Mouse (Mus musculus): Measurements from ENCODE around the gene Fbl.
"Not testable (repeated sequence)": the region's sequence is repeated elsewhere in the genome, so short reads cannot be mapped to it uniquely, and the experiment has no call there.

Gene Fbl

GRCm38 (mm10) chr7:28191903-28192302 is 22.4 kb downstream of the Fbl start:
- DNase-seq (ENCODE audit: extremely low spot score), result no peak

DNA sequence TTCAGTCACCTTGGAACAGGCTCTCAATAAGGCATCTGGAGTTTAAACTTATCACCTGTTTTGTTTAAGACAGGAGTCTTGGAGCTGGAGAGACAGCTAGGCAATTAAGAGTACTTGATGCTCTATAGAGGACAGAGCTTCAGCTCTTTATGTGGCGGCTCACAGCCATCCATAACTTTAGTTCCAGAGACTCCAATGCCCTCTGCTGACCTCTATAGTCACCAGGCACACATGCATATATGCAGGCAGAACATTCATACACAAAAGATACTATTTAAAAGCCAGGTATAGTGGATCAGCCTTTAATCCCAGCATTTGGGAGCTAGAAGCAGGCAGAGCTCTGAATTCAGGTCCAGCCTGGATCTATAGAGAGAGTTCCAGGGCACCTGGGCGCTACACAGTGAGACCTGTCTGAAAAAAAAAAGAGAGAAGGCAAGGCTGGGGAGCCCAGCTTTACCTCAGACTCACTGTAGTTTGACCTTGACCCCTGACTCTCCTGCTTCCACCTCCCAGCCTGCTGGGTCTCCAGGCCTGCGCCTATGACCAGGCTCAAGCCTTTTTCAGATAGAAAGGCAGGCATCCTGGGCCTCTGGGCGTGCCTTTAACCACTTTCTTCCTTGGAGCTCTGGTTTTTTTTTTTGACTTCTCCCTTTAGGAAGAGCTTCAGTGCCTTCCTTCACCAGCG is 26.0 kb downstream of the Fbl start:
- DNase-seq (ENCODE audit: extremely low spot score), result no peak

DNA sequence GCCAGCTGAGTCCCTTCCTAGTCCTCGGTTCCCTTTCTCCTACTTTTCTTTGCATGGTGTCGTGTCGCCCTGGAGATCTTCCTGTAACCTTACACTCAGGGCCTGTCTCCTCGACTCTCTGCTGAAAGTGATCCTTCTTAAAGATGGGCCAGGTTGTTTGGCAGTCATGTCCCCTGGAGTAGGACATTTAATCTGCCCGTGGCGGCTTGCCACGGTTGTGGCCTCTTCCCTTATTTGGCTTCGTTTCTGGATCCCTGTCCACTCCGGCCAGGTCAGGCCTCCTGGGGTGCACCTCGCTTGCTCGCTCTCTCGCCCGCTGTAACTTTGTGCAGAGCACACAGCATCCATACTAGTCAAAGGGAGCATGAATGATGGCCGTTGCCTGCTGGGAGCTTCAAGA is 27.0 kb downstream of the Fbl start:
- no peak for DNase-seq (ENCODE audit: extremely low spot score)

DNA sequence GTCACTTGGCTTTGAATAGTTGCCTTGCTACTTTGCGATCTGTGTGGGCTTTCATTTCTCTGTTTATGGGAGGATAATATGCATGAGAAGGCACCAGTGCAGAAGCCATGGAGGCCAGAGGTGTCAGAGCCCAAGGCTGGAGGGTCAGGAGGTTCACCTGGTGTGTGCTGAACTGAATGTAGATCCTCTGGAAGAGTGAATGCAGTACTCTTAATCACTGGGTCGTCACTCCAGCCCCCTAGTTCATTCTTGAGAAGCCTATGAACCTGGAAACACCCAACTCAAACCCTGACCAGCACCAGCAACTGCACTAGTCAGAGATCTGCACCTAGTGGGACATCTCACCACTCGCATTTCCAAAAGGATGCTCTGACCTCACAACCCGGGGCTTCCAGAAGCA is 29.5 kb downstream of the Fbl start:
- no peak for DNase-seq (ENCODE audit: extremely low spot score)

- DNase-seq (ENCODE audit: extremely low spot score), result no peak
Measured at GRCm38 (mm10) chr7:28203207-28204108, 33.9 kb downstream of the Fbl start.

GRCm38 (mm10) chr7:28206044-28206600 is 36.6 kb downstream of the Fbl start:
- no peak for DNase-seq (ENCODE audit: extremely low spot score)

GRCm38 (mm10) chr7:28208396-28208987 is 39.0 kb downstream of the Fbl start:
- no peak for DNase-seq (ENCODE audit: extremely low spot score)

DNA sequence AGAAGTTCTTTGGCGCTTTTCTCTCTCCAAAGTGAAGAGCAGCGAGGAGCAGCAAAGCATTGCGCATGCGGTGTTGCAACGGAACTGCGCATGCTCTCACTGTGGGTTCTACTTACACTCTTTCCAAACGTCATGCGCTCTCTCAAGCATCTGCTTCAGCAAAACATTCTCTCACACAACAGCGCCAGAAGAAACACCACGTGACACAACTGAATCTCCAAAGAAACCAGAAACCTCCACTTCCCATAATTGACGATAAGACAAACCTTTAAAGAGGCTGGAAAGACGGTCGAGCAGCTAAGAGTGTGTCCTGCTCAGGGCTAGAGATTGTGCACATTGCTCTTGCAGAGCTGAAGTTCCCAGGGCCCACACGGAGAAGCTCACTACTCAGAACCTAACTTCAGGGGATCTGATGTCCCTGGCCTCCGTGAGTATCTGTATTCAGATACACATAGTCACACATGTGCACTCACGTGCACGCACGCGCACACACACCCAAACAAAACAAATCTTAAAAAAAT is 39.5 kb downstream of the Fbl start:
- peak; percentile 39 for DNase-seq (ENCODE audit: extremely low spot score)

DNA sequence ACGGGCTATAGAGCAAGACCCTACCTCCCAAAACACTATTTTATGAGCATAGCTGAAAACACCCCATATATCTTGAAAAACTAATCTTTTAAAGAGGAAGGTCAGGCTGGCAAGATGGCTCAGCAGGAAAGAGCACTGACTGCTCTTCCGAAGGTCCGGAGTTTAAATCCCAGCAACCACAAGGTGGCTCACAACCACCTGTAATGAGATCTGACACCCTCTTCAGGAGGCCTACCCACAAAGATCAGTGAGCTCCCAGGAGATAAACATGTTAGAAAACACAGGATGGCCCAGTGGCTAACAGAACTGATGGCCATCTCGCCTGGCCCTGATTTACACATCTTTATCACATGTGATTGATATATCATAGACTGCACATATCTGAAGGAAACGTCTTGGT is 41.2 kb downstream of the Fbl start:
- DNase-seq (ENCODE audit: extremely low spot score), result no peak

GRCm38 (mm10) chr7:28214142-28214541 is 44.6 kb downstream of the Fbl start:
- DNase-seq (ENCODE audit: extremely low spot score), result peak; percentile 53

DNA sequence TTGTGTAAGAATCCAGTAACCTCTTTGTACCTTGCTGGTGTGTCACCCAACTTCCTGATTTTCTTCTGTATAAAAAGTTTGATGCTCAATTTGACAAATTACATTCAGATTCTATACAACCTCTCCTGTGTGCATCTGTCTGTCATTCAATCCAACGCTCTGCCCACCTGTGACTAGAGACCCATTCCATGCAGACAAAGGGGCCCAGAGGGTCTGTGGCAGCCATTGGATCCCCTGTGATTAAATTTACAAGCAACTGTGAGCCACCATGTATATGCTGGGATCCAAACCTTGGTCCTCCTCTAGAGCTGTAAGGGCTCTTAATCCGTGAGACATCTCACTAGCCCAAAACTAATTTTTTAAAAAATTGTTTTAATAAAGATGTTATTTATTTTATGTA is 46.4 kb downstream of the Fbl start:
- not testable (repeated sequence) for DNase-seq (ENCODE audit: extremely low spot score)

DNA sequence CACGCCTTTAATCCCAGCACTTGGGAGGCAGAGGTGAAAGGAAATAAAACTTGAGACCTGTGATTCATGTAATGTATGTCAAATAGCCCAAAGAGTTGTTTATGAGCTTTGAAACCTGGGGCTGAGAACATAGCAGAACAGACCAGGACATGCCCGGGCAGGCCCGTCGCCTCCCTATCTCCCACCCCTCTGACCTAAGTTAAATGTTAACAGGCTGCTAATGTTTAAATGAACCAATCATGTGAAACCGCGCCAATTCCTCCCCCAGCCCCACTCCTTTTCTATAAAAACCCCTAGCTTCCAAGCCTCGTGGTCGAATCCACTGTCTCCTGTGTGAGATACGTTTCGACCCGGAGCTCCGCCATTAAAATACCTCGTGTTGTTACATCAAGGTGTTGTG is 48.3 kb downstream of the Fbl start:
- not testable (repeated sequence) for DNase-seq (ENCODE audit: extremely low spot score)

DNA sequence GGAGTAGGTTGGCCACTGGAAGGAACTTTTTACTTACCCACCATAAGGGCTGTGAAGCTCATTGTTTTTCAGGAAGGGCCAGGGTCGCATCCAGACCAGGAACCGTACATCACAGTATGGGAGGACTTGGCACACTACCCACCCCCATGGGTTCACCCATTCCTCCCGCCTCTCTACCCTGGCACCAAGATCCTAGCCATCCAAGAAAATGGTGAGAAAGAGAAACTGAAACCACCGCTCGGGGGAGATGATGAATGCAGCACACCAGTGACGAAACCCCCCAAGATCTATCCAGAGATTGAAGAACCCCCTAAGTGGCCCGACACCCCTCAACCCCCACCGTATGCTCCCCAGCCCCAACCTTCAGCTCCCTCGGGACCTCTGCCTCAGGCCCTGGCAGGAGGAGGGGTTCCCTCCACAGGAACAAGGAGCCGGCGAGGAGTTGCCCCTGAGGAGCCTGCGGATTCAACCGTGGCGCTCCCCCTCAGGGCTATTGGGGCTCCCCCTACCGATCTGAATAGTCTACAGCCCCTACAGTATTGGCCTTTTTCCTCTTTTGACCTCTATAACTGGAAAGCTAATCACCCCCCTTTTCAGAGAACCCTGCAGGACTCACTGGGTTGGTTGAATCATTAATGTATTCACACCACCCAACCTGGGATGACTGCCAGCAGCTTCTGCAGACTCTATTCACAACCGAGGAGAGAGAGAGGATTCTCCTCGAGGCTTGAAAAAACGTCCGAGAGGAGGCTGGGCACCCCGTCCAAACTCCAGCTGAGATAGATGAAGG is 49.6 kb downstream of the Fbl start:
- DNase-seq (ENCODE audit: extremely low spot score), result not testable (repeated sequence)

DNA sequence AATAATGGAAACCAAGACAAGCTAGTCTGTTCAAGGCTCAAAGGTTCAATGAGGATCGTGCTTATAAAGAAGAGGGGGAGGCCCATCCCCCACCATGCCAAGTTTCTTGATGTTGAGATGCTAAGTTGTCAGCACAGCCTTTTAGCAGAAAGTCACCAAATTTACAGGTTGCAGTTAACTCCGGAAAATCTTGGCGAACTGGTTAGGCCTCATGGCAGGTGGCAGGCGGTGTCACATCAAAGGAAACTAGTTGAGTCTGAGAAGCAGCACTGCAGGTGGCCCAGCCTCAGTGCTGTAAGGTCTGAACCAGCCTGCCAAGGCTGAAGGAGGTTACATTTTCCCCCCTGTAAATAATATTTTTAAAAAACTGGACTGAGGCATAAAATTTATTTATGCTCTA is 57.3 kb downstream of the Fbl start:
- DNase-seq (ENCODE audit: extremely low spot score), result not testable (repeated sequence)

- DNase-seq (ENCODE audit: extremely low spot score), result not testable (repeated sequence)
Measured at GRCm38 (mm10) chr7:28227421-28227820, 57.9 kb downstream of the Fbl start.

Measured in embryo, embryonic 9.5 days (tissue).